ENCODE assay signal across 15 mouse cellular contexts in genomic region chr3:124712166-124712565, GRCm38 (mm10).
"Had no signal": no experiment of that assay in that cellular context is flagged by ENCODE, and none has a peak within 500 bp of the region (broad histone marks: within the 10 kb centered on the region; RNA-seq: fewer than 3 reads in every experiment).

No protein-coding gene starts in this region.

- H3K4me1 ChIP-seq: limb, embryonic 15.5 days; liver, embryonic 12.5 days; megakaryocyte, embryonic 14.5 days; midbrain, embryonic 13.5 days; stomach, embryonic 15.5 days had no signal

- H3K4me3 ChIP-seq: layer of hippocampus, adult 2 months; left cerebral cortex, adult 2 months; limb, embryonic 15.5 days; liver, embryonic 12.5 days; megakaryocyte, embryonic 14.5 days; midbrain, embryonic 13.5 days; stomach, embryonic 15.5 days had no signal

- H3K27me3 ChIP-seq: limb, embryonic 15.5 days; liver, embryonic 12.5 days; megakaryocyte, embryonic 14.5 days; midbrain, embryonic 13.5 days; stomach, embryonic 15.5 days had no signal

- H3K9me3 ChIP-seq: limb, embryonic 15.5 days; liver, embryonic 12.5 days; megakaryocyte, embryonic 14.5 days; midbrain, embryonic 13.5 days; stomach, embryonic 15.5 days had no signal

- DNase-seq: kidney, adult 9 months; kidney, postnatal 36 days; lung, embryonic 14.5 days; lung, postnatal 14 days; right cerebral cortex, postnatal 14 days; thymus, postnatal 4 days had no signal

- H3K4me2 ChIP-seq: limb, embryonic 15.5 days; liver, embryonic 12.5 days; lung, embryonic 14.5 days; midbrain, embryonic 13.5 days; stomach, embryonic 15.5 days had no signal

- H3K27ac ChIP-seq: kidney, postnatal 0 days; layer of hippocampus, adult 2 months; left cerebral cortex, adult 2 months; limb, embryonic 15.5 days; liver, embryonic 12.5 days; macrophage; midbrain, embryonic 13.5 days; stomach, embryonic 15.5 days had no signal

- ATAC-seq: liver, embryonic 12.5 days; midbrain, embryonic 13.5 days had no signal

- H3K9ac ChIP-seq: limb, embryonic 15.5 days; liver, embryonic 12.5 days; lung, embryonic 14.5 days; midbrain, embryonic 13.5 days; stomach, embryonic 15.5 days had no signal

- H3K36me3 ChIP-seq: limb, embryonic 15.5 days; liver, embryonic 12.5 days; midbrain, embryonic 13.5 days; stomach, embryonic 15.5 days had no signal
